Mouse (Mus musculus): ENCODE measurements around the gene Rhbdl1. TPM values are rescaled to one million over a fixed set of nuclear protein-coding genes. Genes with fewer than 3 reads are reported as not detected.
A peak's percentile ranks its signal among the peaks of the same experiment; 100 is the strongest.

Gene Rhbdl1
- polyA plus RNA-seq, 1 experiment from 2014 or later = 1.4 TPM

GRCm38 (mm10) chr17:25868601-25869191 lies 31.6 kb upstream of the Rhbdl1 start, which contains the start of gene Mcrip2:
Mcrip2 (minus strand) TSS chr17:25868764.
- ATAC-seq (peak; percentile 92), DNase-seq (ENCODE audit: low spot score) (peak; percentile 93)
- H3K4me1 ChIP-seq (ENCODE audit: insufficient read depth, low read depth, low read length) = no peaks in the 10 kb centered on the region
- no peaks in the 10 kb centered on the region for H3K9me3 ChIP-seq (ENCODE audit: low read length)
- H3K27me3 ChIP-seq (replicated peaks; ENCODE audit: insufficient read depth, low read length) = no peaks in the 10 kb centered on the region
- peak within 1 kb of the TSS; percentile 62 for H3K9ac ChIP-seq (replicated peaks; ENCODE audit: low read depth)
- no peak for TF ChIP-seq EP300 (IDR thresholded peaks at IDR 0.05)
- peak; percentile 34 for TF ChIP-seq CTCF (IDR thresholded peaks at IDR 0.05)
- H3K36me3 ChIP-seq (ENCODE audit: insufficient read depth, low read length) = no peaks in the 10 kb centered on the region
- 4% methylated on average over 24 of the region's 24 CpGs for WGBS
- peak within 1 kb of the TSS; percentile 77 for H3K4me3 ChIP-seq (ENCODE audit: low read depth, low read length)
- peak within 1 kb of the TSS; percentile 77 for H3K27ac ChIP-seq (ENCODE audit: low read length)
- peak within 1 kb of the TSS; percentile 98 for H3K4me2 ChIP-seq (replicated peaks; ENCODE audit: low read depth, low read length)

- no peak for TF ChIP-seq EP300 (IDR thresholded peaks at IDR 0.05)
- no peak for TF ChIP-seq CTCF (IDR thresholded peaks at IDR 0.05)
- Histone ChIP-seq H3K4me3 (ENCODE audit: low read depth, low read length) (peak overlapping the region; percentile 77), H3K27me3 (replicated peaks; ENCODE audit: insufficient read depth, low read length) (no peaks in the 10 kb centered on the region), H3K4me1 (ENCODE audit: insufficient read depth, low read depth, low read length) (no peaks in the 10 kb centered on the region), H3K27ac (ENCODE audit: low read length) (peak overlapping the region; percentile 77), H3K4me2 (replicated peaks; ENCODE audit: low read depth, low read length) (peak overlapping the region; percentile 98), H3K9ac (replicated peaks; ENCODE audit: low read depth) (peak overlapping the region; percentile 62), H3K36me3 (ENCODE audit: insufficient read depth, low read length) (no peaks in the 10 kb centered on the region), H3K9me3 (ENCODE audit: low read length) (no peaks in the 10 kb centered on the region)
- DNase-seq (ENCODE audit: low spot score) (peak; percentile 61), ATAC-seq (peak; percentile 74)
- WGBS = under 1% methylated on average over 41 of the region's 42 CpGs
Observed at GRCm38 (mm10) chr17:25867836-25868600, 30.9 kb upstream of the Rhbdl1 start.

- Histone ChIP-seq H3K36me3 (ENCODE audit: insufficient read depth, low read length) (no peaks in the 10 kb centered on the region), H3K9me3 (ENCODE audit: low read length) (no peaks in the 10 kb centered on the region), H3K27ac (ENCODE audit: low read length) (no peak overlapping the region), H3K27me3 (replicated peaks; ENCODE audit: insufficient read depth, low read length) (no peaks in the 10 kb centered on the region), H3K4me2 (replicated peaks; ENCODE audit: low read depth, low read length) (peak overlapping the region; percentile 98), H3K4me1 (ENCODE audit: insufficient read depth, low read depth, low read length) (no peaks in the 10 kb centered on the region), H3K4me3 (ENCODE audit: low read depth, low read length) (no peak overlapping the region), H3K9ac (replicated peaks; ENCODE audit: low read depth) (0 out of 2 replicates have a peak overlapping the region, but pooled peaks have one; percentile 19)
- ATAC-seq (peak; percentile 1; the same call in 1 of the 2 replicates), DNase-seq (ENCODE audit: low spot score) (peak; percentile 35)
- 9% methylated on average over 7 of the region's 7 CpGs for WGBS
- TF ChIP-seq CTCF (IDR thresholded peaks at IDR 0.05) (no peak), EP300 (IDR thresholded peaks at IDR 0.05) (no peak)
Observed at GRCm38 (mm10) chr17:25867509-25867835, 30.4 kb upstream of the Rhbdl1 start.

GRCm38 (mm10) chr17:25866172-25866571 lies 29.1 kb upstream of the Rhbdl1 start:
- 84% methylated on average over 3 of the region's 3 CpGs for WGBS
- Histone ChIP-seq H3K27me3 (replicated peaks; ENCODE audit: insufficient read depth, low read length) (no peaks in the 10 kb centered on the region), H3K27ac (ENCODE audit: low read length) (no peak overlapping the region), H3K4me3 (ENCODE audit: low read depth, low read length) (no peak overlapping the region), H3K4me1 (ENCODE audit: insufficient read depth, low read depth, low read length) (no peaks in the 10 kb centered on the region; the same call in 1 of the 2 replicates), H3K9ac (replicated peaks; ENCODE audit: low read depth) (no peak overlapping the region), H3K36me3 (ENCODE audit: insufficient read depth, low read length) (no peaks in the 10 kb centered on the region), H3K4me2 (replicated peaks; ENCODE audit: low read depth, low read length) (no peak overlapping the region), H3K9me3 (ENCODE audit: low read length) (no peaks in the 10 kb centered on the region)
- TF ChIP-seq CTCF (IDR thresholded peaks at IDR 0.05) (no peak), EP300 (IDR thresholded peaks at IDR 0.05) (no peak)
- DNase-seq (ENCODE audit: low spot score) (no peak), ATAC-seq (no peak)

GRCm38 (mm10) chr17:25865288-25865687 lies 28.2 kb upstream of the Rhbdl1 start:
- H3K4me3 ChIP-seq (ENCODE audit: low read depth, low read length) = no peak overlapping the region
- ATAC-seq (no peak), DNase-seq (ENCODE audit: low spot score) (no peak)
- TF ChIP-seq EP300 (IDR thresholded peaks at IDR 0.05) = no peak
- TF ChIP-seq CTCF (IDR thresholded peaks at IDR 0.05) = no peak
- H3K36me3 ChIP-seq (ENCODE audit: insufficient read depth, low read length) = no peaks in the 10 kb centered on the region
- H3K9me3 ChIP-seq (ENCODE audit: low read length) = no peaks in the 10 kb centered on the region
- H3K4me2 ChIP-seq (replicated peaks; ENCODE audit: low read depth, low read length) = no peak overlapping the region
- 84% methylated on average over 11 of the region's 11 CpGs for WGBS
- no peak overlapping the region for H3K9ac ChIP-seq (replicated peaks; ENCODE audit: low read depth)
- no peak overlapping the region for H3K27ac ChIP-seq (ENCODE audit: low read length)
- H3K27me3 ChIP-seq (replicated peaks; ENCODE audit: insufficient read depth, low read length) = no peaks in the 10 kb centered on the region
- peaks cover 4% of the 10 kb centered on the region; the same call in 1 of the 2 replicates for H3K4me1 ChIP-seq (ENCODE audit: insufficient read depth, low read depth, low read length)

GRCm38 (mm10) chr17:25864311-25864710 lies 27.2 kb upstream of the Rhbdl1 start:
- no peak for ATAC-seq
- no peaks in the 10 kb centered on the region for H3K36me3 ChIP-seq (ENCODE audit: insufficient read depth, low read length)

More at GRCm38 (mm10) chr17:25864311-25864710, 27.2 kb upstream of the Rhbdl1 start:
- H3K4me1 ChIP-seq (ENCODE audit: insufficient read depth, low read depth, low read length) = peaks cover 4% of the 10 kb centered on the region; the same call in 1 of the 2 replicates
- no peak overlapping the region for H3K9ac ChIP-seq (replicated peaks; ENCODE audit: low read depth)
- WGBS = 91% methylated on average over 14 of the region's 14 CpGs
- no peaks in the 10 kb centered on the region for H3K27me3 ChIP-seq (replicated peaks; ENCODE audit: insufficient read depth, low read length)
- H3K4me3 ChIP-seq (ENCODE audit: low read depth, low read length) = no peak overlapping the region
- H3K4me2 ChIP-seq (replicated peaks; ENCODE audit: low read depth, low read length) = no peak overlapping the region
- TF ChIP-seq EP300 (IDR thresholded peaks at IDR 0.05) (no peak), CTCF (IDR thresholded peaks at IDR 0.05) (no peak)
- no peaks in the 10 kb centered on the region for H3K9me3 ChIP-seq (ENCODE audit: low read length)
- DNase-seq (ENCODE audit: low spot score) = no peak
- H3K27ac ChIP-seq (ENCODE audit: low read length) = no peak overlapping the region

Measured in lung, postnatal 0 days (tissue).